Mouse (Mus musculus) ES-Bruce4 (cell line): ENCODE results near the gene Stra6.

Source experiments
- CTCF ChIP-seq: IDR thresholded peaks from one replicate; pipeline ENCODE4 v1.8.1; 2011; ENCODE audit warnings: low read depth, low read length
- POLR2A ChIP-seq: IDR thresholded peaks from one replicate; pipeline ENCODE4 v1.8.1; 2011; ENCODE audit warnings: low read length; ENCODE audit not compliant: insufficient read depth

- no peak for TF ChIP-seq CTCF
- TF ChIP-seq POLR2A, result no peak
Observed at GRCm38 (mm10) chr9:58179390-58179789, 115.8 kb downstream of the Stra6 start.
